Mouse (Mus musculus) cortical plate, adult 2 months (tissue): ENCODE results near the gene Aadacl2.

ENCODE experiments used
- CTCF ChIP-seq: fragments of 200-500 bp; IDR thresholded peaks from 2 replicates; pipeline ENCODE4 v1.5.1; 2011; ENCODE audit warnings: mild to moderate bottlenecking, control low read depth, low read length; ENCODE audit not compliant: insufficient read depth; ENCODE audit errors: extremely low read depth
- POLR2A ChIP-seq: fragments of 200-500 bp; IDR thresholded peaks from 2 replicates; pipeline ENCODE4 v1.6.1; 2011; ENCODE audit warnings: mild to moderate bottlenecking, low read length, control low read depth; ENCODE audit not compliant: insufficient read depth; ENCODE audit errors: extremely low read depth

DNA sequence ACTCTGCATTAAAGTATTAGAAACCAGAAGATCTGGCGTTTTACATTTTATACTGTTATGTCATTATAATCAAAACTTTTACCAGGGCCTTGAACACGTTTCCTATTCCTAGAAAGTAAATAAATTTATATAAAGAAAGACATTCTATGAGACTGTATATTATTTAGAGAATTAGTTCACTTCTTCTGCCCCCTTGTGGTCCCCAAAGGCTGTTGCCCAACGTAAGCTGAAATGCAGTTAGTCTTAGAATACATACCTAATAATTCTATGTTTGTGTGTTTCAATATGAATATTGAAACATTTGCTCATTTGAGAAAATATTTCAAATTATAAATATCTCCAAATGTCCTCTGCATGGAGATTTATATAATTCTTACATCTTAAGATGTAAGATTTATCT, 49.9 kb downstream of the Aadacl2 start:
- TF ChIP-seq POLR2A: no peak
- TF ChIP-seq CTCF: peak; percentile 40; the same call in 1 of the 2 replicates
